Mouse (Mus musculus) spleen, adult 2 months (tissue): ENCODE results near the gene Taar5.

Source experiments
- CTCF ChIP-seq: fragments of 200-500 bp; IDR thresholded peaks from 2 replicates; pipeline ENCODE4 v1.5.1; 2011; ENCODE audit warnings: mild to moderate bottlenecking, inconsistent platforms; ENCODE audit not compliant: insufficient read depth, insufficient read length, insufficient replicate concordance; ENCODE audit errors: extremely low read depth
- POLR2A ChIP-seq: fragments of 200-500 bp; IDR thresholded peaks from 2 replicates; pipeline ENCODE4 v1.6.1; 2011; ENCODE audit warnings: low read depth, low read length, inconsistent platforms

DNA sequence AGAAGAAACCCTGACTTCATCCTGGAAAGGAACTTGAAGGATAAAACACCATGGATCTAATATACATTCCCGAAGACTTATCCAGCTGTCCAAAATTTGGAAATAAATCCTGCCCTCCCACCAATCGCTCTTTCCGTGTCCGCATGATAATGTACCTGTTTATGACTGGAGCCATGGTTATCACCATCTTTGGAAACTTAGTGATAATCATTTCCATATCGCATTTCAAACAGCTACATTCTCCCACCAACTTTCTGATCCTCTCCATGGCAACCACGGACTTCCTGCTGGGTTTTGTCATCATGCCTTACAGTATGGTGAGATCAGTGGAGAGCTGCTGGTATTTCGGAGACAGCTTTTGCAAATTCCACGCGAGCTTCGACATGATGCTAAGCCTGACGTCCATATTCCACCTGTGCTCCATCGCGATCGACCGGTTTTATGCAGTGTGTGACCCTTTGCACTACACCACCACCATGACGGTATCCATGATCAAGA is 20.9 kb upstream of the Taar5 start, which contains the start of gene Taar3:
- no peak for TF ChIP-seq POLR2A
- no peak for TF ChIP-seq CTCF
